Mouse (Mus musculus) cortical plate, adult 2 months (tissue): ENCODE measurements around the gene Ifitm10.

Source experiments
- CTCF ChIP-seq: fragments of 200-500 bp; IDR thresholded peaks from 2 replicates; pipeline ENCODE4 v1.5.1; 2011; ENCODE audit warnings: mild to moderate bottlenecking, control low read depth, low read length; ENCODE audit not compliant: insufficient read depth; ENCODE audit errors: extremely low read depth
- POLR2A ChIP-seq: fragments of 200-500 bp; IDR thresholded peaks from 2 replicates; pipeline ENCODE4 v1.6.1; 2011; ENCODE audit warnings: mild to moderate bottlenecking, low read length, control low read depth; ENCODE audit not compliant: insufficient read depth; ENCODE audit errors: extremely low read depth

GRCm38 (mm10) chr7:142391108-142391507 lies 17.6 kb upstream of the Ifitm10 start:
- no peak for TF ChIP-seq CTCF
- TF ChIP-seq POLR2A: no peak
